Mouse (Mus musculus): ENCODE measurements at regions not wholly inside any gene's neighbourhood (a gene's known extent, or its start where the extent isn't known, plus 50 kb on each side); places are given as distances from the start of the nearest gene placed in this dataset.

DNA sequence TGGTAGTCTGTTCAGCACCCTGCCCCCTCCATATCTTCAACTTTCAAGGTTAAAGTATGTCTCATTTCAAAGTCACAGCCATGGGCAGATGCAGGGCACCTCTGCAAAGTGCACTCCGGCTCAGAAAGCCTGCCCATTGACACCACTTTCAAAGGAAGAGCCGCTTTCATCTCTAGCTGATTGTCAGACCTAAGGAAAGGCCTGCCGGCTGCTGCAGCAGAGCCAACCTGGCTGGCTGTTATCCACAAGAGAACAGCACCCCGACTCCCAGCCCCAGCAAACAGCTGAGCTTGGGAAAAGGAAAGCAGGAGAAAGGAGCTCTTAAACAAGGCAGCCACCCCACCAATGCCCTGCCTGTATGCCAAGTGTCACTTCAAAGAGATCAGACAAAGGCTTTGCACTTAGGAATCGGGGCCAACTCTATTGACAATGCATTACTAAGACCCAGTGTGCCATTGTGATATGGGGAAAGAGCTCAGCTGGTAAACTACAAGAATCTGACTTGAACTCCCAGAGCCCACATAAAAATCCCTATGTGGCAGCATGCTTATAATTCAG is 357.3 kb upstream of the Arid1b start:
- WGBS, result 28% methylated on average over 5 of the region's 5 CpGs
- H3K4me3 ChIP-seq, result no peak overlapping the region
- no peak overlapping the region for H3K9ac ChIP-seq
- H3K27ac ChIP-seq, result no peak overlapping the region
- H3K9me3 ChIP-seq (replicated peaks), result no peaks in the 10 kb centered on the region
- H3K27me3 ChIP-seq, result no peaks in the 10 kb centered on the region
- peaks cover 6% of the 10 kb centered on the region for H3K4me1 ChIP-seq (replicated peaks)
- no peak for ATAC-seq (replicated peaks; ENCODE audit: insufficient number of reproducible peaks, insufficient read depth, low FRiP score, low read depth)
- H3K36me3 ChIP-seq, result no peaks in the 10 kb centered on the region
- no peak overlapping the region for H3K4me2 ChIP-seq

DNA sequence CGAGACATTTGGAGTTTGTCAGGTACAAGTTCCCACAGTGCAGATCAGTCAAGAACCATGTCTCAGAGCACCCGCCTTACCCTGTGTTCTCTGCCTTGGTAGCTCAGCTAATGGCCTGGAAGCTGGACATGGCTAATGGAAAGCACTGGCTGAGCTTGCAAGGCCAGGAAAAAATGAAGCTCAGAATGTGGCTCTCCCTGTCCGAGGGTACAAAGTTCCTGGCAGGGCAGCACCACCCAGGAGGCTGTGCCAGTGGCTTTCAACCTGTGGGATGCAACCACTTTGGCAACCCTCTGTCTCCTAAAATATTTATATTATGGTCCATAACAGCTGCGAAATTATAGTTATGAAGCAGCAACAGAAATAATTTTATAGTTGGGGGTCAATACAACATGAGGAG is 354.6 kb upstream of the Arid1b start:
- 84% methylated on average over 4 of the region's 4 CpGs for WGBS
- H3K9me3 ChIP-seq (replicated peaks), result no peaks in the 10 kb centered on the region
- no peak overlapping the region for H3K27ac ChIP-seq
- peaks cover 6% of the 10 kb centered on the region for H3K4me1 ChIP-seq (replicated peaks)
- no peak overlapping the region for H3K4me3 ChIP-seq
- no peak for ATAC-seq (replicated peaks; ENCODE audit: insufficient number of reproducible peaks, insufficient read depth, low FRiP score, low read depth)
- H3K27me3 ChIP-seq, result no peaks in the 10 kb centered on the region
- no peaks in the 10 kb centered on the region for H3K36me3 ChIP-seq
- no peak overlapping the region for H3K9ac ChIP-seq
- no peak overlapping the region for H3K4me2 ChIP-seq

DNA sequence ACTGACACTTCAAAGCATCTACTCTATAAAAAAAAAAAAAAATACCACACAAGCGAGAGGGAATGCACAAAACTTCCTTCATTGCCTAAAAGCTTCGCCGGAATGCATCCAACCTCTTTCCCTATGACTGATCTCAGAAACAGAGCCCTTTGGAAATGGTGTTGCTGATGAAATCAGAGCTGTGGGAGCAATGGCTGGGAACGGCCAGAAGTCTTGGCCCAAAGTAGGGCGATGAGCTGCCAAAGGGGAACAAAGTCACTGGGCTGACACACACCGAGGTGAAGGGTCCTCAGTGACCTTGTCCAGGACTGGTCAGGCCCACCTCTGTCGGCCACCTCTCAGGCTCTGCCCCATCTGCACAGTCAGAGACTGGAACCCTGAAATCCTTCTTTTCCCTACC is 353.6 kb upstream of the Arid1b start:
- no peaks in the 10 kb centered on the region for H3K36me3 ChIP-seq
- H3K27ac ChIP-seq, result no peak overlapping the region
- H3K9me3 ChIP-seq (replicated peaks), result no peaks in the 10 kb centered on the region
- no peak overlapping the region for H3K4me2 ChIP-seq
- peaks cover 6% of the 10 kb centered on the region for H3K4me1 ChIP-seq (replicated peaks)
- no peak overlapping the region for H3K4me3 ChIP-seq
- 72% methylated on average over 7 of the region's 7 CpGs for WGBS
- H3K9ac ChIP-seq, result no peak overlapping the region
- no peak for ATAC-seq (replicated peaks; ENCODE audit: insufficient number of reproducible peaks, insufficient read depth, low FRiP score, low read depth)
- no peaks in the 10 kb centered on the region for H3K27me3 ChIP-seq

DNA sequence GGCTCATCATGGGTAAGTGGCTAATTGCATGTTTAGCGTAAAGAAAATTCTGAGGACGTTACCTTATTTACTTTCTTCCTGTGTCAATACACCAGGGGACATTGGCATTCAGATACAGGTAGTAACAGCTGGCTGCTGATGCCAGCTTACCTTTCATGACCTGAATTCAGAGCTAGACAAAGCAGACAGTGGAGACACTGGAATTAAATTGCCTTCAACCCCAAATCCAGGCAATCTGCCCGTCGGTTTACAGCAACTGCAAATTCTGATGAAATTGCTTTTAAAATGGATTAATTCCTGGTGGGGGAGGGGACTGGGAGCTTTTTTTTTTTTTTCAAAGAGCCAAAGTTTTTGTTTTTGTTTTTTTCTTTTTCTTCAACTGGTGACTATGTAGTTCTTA is 353.0 kb upstream of the Arid1b start:
- no peaks in the 10 kb centered on the region for H3K9me3 ChIP-seq (replicated peaks)
- H3K4me1 ChIP-seq (replicated peaks), result peaks cover 6% of the 10 kb centered on the region
- H3K4me2 ChIP-seq, result no peak overlapping the region
- no peaks in the 10 kb centered on the region for H3K36me3 ChIP-seq
- WGBS, result 80% methylated on average over 4 of the region's 4 CpGs
- no peaks in the 10 kb centered on the region for H3K27me3 ChIP-seq
- H3K9ac ChIP-seq, result no peak overlapping the region
- no peak for ATAC-seq (replicated peaks; ENCODE audit: insufficient number of reproducible peaks, insufficient read depth, low FRiP score, low read depth)
- no peak overlapping the region for H3K27ac ChIP-seq
- H3K4me3 ChIP-seq, result no peak overlapping the region

DNA sequence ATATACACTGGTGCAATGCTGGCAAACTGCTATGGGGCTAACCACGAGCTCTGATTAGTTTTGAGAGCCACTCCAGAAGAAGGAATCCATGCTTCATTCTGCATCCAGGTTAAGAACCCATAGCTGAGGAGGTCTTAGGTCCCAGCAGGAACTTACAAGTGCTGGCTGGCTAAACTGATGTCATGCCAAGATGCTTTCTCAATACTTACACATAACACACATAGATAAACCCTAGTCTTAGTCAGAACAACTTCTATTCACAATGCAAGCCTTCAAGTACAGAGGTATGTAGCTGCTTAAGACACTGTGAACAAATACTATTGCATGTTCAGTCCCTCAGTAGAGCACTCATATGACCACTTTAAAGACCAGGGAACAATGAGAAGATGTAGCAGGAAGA is 352.1 kb upstream of the Arid1b start:
- Histone ChIP-seq H3K4me1 (replicated peaks) (peaks cover under 1% of the 10 kb centered on the region; the same call in 1 of the 2 replicates), H3K36me3 (no peaks in the 10 kb centered on the region), H3K4me2 (no peak overlapping the region), H3K27ac (no peak overlapping the region), H3K9me3 (replicated peaks) (no peaks in the 10 kb centered on the region), H3K27me3 (no peaks in the 10 kb centered on the region), H3K4me3 (no peak overlapping the region), H3K9ac (no peak overlapping the region)
- WGBS, result 58% methylated on average over 1 of the region's 1 CpGs
- no peak for ATAC-seq (replicated peaks; ENCODE audit: insufficient number of reproducible peaks, insufficient read depth, low FRiP score, low read depth)

DNA sequence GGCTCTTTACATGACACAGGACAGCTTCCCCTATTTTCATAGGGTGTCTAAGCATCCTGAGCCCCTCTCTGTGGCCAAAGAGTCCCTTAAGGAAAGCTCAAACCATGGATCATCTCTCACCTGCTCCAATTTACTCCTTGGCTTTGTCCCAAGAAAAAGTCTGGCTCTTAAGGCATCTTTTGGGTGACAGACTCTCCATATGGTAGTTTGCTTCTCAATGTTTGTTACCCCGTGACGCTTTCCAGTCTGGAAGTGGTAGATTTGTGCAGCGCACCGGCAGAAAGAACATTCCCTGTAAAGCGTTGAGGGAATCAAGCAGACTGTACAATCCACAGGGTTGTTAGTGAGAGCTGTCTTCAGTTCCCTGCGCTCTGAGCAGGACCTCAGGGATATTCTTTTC is 350.8 kb upstream of the Arid1b start:
- Histone ChIP-seq H3K27ac (no peak overlapping the region), H3K4me2 (no peak overlapping the region), H3K9me3 (replicated peaks) (no peaks in the 10 kb centered on the region), H3K27me3 (no peaks in the 10 kb centered on the region), H3K4me1 (replicated peaks) (no peaks in the 10 kb centered on the region), H3K9ac (no peak overlapping the region), H3K36me3 (no peaks in the 10 kb centered on the region), H3K4me3 (no peak overlapping the region)
- ATAC-seq (replicated peaks; ENCODE audit: insufficient number of reproducible peaks, insufficient read depth, low FRiP score, low read depth), result no peak
- WGBS, result 71% methylated on average over 6 of the region's 6 CpGs

DNA sequence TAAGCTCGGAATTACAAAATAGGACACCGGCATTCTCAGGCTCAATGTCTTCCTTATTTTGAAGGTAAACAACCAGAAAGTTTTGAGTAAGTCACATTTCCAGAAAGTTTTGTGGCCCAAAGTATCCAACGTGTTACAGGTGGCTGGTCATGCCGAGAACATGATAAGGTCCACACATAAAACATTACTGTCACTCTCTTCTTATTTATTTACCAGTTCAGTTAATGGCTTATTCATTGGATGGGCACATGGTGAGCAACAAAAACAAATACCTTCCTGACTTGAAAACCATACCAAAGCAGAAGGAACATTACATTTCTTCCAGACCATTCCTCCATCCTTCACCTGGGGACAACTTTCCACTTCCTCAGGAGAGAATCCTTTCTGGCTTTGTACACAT is 345.5 kb upstream of the Arid1b start:
- Histone ChIP-seq H3K4me2 (no peak overlapping the region), H3K9ac (no peak overlapping the region), H3K4me3 (no peak overlapping the region), H3K4me1 (replicated peaks) (no peaks in the 10 kb centered on the region), H3K9me3 (replicated peaks) (no peaks in the 10 kb centered on the region), H3K27ac (no peak overlapping the region), H3K27me3 (no peaks in the 10 kb centered on the region), H3K36me3 (no peaks in the 10 kb centered on the region)
- WGBS, result 82% methylated on average over 4 of the region's 4 CpGs
- ATAC-seq (replicated peaks; ENCODE audit: insufficient number of reproducible peaks, insufficient read depth, low FRiP score, low read depth), result no peak

DNA sequence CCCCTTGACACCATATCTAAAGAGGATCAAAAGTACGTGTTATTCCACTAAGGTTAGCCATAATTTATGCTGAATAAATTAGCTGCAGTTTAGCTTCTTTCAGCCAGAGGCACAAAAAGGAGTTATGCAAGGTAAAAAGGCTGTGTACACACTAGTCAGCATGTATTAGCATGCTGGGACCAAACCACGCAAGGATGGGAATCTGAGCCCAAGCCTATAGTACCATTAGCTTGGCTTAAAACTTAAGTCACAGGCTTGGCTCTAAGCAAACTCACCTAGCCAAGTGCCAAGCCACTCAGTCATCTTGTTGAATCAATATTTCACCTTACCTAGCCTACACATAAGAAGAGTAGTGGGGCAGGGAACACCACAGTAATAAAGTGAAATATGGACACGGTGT is 339.9 kb upstream of the Arid1b start:
- no peak for ATAC-seq (replicated peaks; ENCODE audit: insufficient number of reproducible peaks, insufficient read depth, low FRiP score, low read depth)
- no peak overlapping the region for H3K4me3 ChIP-seq
- H3K27ac ChIP-seq, result no peak overlapping the region
- no peak overlapping the region for H3K4me2 ChIP-seq
- H3K36me3 ChIP-seq, result no peaks in the 10 kb centered on the region
- H3K9ac ChIP-seq, result no peak overlapping the region
- H3K4me1 ChIP-seq (replicated peaks), result no peaks in the 10 kb centered on the region
- WGBS, result 82% methylated on average over 3 of the region's 3 CpGs
- H3K27me3 ChIP-seq, result no peaks in the 10 kb centered on the region
- H3K9me3 ChIP-seq (replicated peaks), result no peaks in the 10 kb centered on the region

DNA sequence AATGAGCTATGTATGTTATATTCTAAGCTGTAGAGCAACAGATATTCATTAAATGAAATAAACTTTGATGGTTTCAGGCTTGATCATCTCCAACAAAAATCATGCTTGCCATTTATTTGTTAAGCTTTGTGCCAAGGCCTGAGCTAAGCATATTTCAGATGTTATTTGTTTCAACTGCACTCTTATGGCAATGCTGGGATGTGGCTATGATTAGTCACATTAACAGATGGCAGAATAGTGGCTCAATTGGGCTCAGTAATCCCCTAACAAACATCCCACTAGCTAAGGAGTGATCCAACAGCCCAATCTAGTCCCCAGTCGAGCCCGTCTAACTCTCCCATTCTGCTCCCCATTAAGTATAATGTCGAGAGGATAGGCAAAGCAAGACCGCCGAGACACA is 332.1 kb upstream of the Arid1b start:
- Histone ChIP-seq H3K4me1 (replicated peaks) (no peaks in the 10 kb centered on the region), H3K36me3 (no peaks in the 10 kb centered on the region), H3K9ac (no peak overlapping the region), H3K4me2 (no peak overlapping the region), H3K27me3 (no peaks in the 10 kb centered on the region), H3K27ac (no peak overlapping the region), H3K9me3 (replicated peaks) (no peaks in the 10 kb centered on the region), H3K4me3 (no peak overlapping the region)
- no peak for ATAC-seq (replicated peaks; ENCODE audit: insufficient number of reproducible peaks, insufficient read depth, low FRiP score, low read depth)
- 91% methylated on average over 5 of the region's 5 CpGs for WGBS

DNA sequence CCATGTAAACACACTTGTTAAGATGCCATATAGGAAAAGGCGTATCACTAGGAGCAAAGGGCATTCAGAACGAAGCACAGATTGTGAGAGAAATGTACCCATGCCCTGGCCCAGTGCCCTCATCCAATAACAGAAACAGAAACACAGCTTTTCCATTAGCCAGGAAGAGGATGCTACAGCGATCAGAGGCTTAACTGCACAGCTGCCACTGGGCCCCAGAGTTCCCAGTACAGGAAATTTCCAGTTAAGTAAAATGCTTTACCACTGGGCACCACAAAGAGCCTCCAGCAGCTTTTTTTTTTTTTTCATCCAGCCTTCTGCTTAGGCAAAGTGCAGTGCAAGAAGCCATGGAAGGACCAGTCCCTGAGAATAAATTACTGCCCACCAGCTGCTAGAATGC is 325.6 kb upstream of the Arid1b start:
- no peak for ATAC-seq (replicated peaks; ENCODE audit: insufficient number of reproducible peaks, insufficient read depth, low FRiP score, low read depth)
- Histone ChIP-seq H3K9ac (no peak overlapping the region), H3K27ac (no peak overlapping the region), H3K27me3 (no peaks in the 10 kb centered on the region), H3K36me3 (no peaks in the 10 kb centered on the region), H3K4me1 (replicated peaks) (no peaks in the 10 kb centered on the region), H3K4me3 (no peak overlapping the region), H3K4me2 (no peak overlapping the region), H3K9me3 (replicated peaks) (no peaks in the 10 kb centered on the region)
- WGBS, result 73% methylated on average over 3 of the region's 3 CpGs

DNA sequence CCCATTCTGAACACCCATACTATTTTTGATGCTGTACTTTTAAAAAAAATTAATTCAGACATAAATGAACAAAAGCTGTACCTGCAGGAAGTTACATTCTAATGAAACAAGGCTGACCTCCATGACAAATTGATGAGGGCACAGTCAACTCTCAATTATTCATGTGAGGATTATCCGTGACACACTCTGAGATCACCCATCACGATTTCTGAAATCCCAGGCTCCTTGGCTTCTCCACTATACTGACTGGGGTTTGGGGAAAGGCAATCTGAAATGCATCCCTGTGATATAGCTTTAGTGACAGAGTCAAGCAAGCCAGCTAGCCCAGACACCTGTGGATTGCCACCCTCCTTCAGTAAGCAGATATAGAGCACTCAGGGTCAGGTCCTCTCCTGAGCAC is 320.9 kb upstream of the Arid1b start:
- no peaks in the 10 kb centered on the region for H3K36me3 ChIP-seq
- ATAC-seq (replicated peaks; ENCODE audit: insufficient number of reproducible peaks, insufficient read depth, low FRiP score, low read depth), result no peak
- no peak overlapping the region for H3K27ac ChIP-seq
- H3K9me3 ChIP-seq (replicated peaks), result no peaks in the 10 kb centered on the region
- H3K4me1 ChIP-seq (replicated peaks), result no peaks in the 10 kb centered on the region
- H3K27me3 ChIP-seq, result no peaks in the 10 kb centered on the region
- no peak overlapping the region for H3K9ac ChIP-seq
- WGBS, result 78% methylated on average over 2 of the region's 2 CpGs
- H3K4me3 ChIP-seq, result no peak overlapping the region
- no peak overlapping the region for H3K4me2 ChIP-seq

DNA sequence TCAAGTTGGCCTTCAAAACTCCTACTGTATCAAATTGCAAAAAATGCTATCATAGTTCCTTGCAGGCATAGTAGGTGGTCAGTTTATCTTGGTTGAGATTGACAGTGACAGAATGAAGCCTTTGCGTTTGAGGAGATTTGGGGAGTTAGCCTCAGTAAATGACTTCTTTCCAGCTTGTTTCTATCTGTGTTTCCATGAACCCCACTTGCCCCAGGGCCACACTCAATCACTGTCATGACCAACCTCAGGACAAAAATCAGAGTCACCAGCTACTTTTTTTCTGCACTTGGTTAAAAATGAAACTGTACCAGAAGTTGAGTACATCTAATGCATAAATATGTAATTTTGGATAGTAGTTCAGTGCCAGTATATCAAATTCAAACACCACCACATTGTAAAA is 287.7 kb upstream of the Arid1b start:
- no peak for ATAC-seq (replicated peaks; ENCODE audit: insufficient number of reproducible peaks, insufficient read depth, low FRiP score, low read depth)
- Histone ChIP-seq H3K9me3 (replicated peaks) (no peaks in the 10 kb centered on the region), H3K27ac (no peak overlapping the region), H3K9ac (no peak overlapping the region), H3K4me3 (no peak overlapping the region), H3K36me3 (no peaks in the 10 kb centered on the region), H3K4me1 (replicated peaks) (no peaks in the 10 kb centered on the region), H3K4me2 (no peak overlapping the region), H3K27me3 (no peaks in the 10 kb centered on the region)
- 70% methylated on average over 1 of the region's 1 CpGs for WGBS
